Mouse (Mus musculus): ENCODE measurements at regions not wholly inside any gene's neighbourhood (a gene's known extent, or its start where the extent isn't known, plus 50 kb on each side); places are given as distances from the start of the nearest gene placed in this dataset.
A peak's percentile ranks its signal among the peaks of the same experiment; 100 is the strongest.

- peak; percentile 87 for ATAC-seq
These were observed 52.0 kb upstream of the Dynlrb2 start for GRCm38 (mm10) chr8:116452806-116453205.

- no peak for ATAC-seq
These were observed 53.4 kb upstream of the Dynlrb2 start for GRCm38 (mm10) chr8:116451397-116451796.

GRCm38 (mm10) chr8:116447452-116447851 is 57.3 kb upstream of the Dynlrb2 start:
- ATAC-seq = no peak

GRCm38 (mm10) chr8:116442827-116443226 is 61.9 kb upstream of the Dynlrb2 start:
- no peak for ATAC-seq

GRCm38 (mm10) chr8:116438895-116439294 is 65.9 kb upstream of the Dynlrb2 start:
- ATAC-seq = peak; percentile 72

- no peak for ATAC-seq
These were observed 69.3 kb upstream of the Dynlrb2 start for GRCm38 (mm10) chr8:116435268-116435980.

GRCm38 (mm10) chr8:116430051-116430450 is 74.7 kb upstream of the Dynlrb2 start:
- ATAC-seq = no peak

GRCm38 (mm10) chr8:116429649-116430048 is 75.1 kb upstream of the Dynlrb2 start:
- no peak for ATAC-seq

GRCm38 (mm10) chr8:116422826-116423225 is 81.9 kb upstream of the Dynlrb2 start:
- ATAC-seq = no peak

- no peak for ATAC-seq
These were observed 92.1 kb upstream of the Dynlrb2 start for GRCm38 (mm10) chr8:116412703-116413102.

GRCm38 (mm10) chr8:116410041-116410440 is 94.7 kb upstream of the Dynlrb2 start:
- no peak for ATAC-seq

GRCm38 (mm10) chr8:116409011-116409410 is 95.8 kb upstream of the Dynlrb2 start:
- ATAC-seq = no peak

- ATAC-seq = no peak
These were observed 100.2 kb upstream of the Dynlrb2 start for GRCm38 (mm10) chr8:116404571-116404970.

- ATAC-seq = no peak
These were observed 101.4 kb upstream of the Dynlrb2 start for GRCm38 (mm10) chr8:116403366-116403765.

GRCm38 (mm10) chr8:116399452-116399851 is 105.3 kb upstream of the Dynlrb2 start:
- no peak for ATAC-seq

GRCm38 (mm10) chr8:116398565-116399205 is 106.1 kb upstream of the Dynlrb2 start:
- no peak for ATAC-seq

- no peak for ATAC-seq
These were observed 119.4 kb upstream of the Dynlrb2 start for GRCm38 (mm10) chr8:116385193-116385955.

- no peak for ATAC-seq
These were observed 120.2 kb upstream of the Dynlrb2 start for GRCm38 (mm10) chr8:116384418-116385089.

GRCm38 (mm10) chr8:116383495-116384417 is 121.0 kb upstream of the Dynlrb2 start:
- ATAC-seq = no peak

GRCm38 (mm10) chr8:116383036-116383435 is 121.7 kb upstream of the Dynlrb2 start:
- no peak for ATAC-seq

- ATAC-seq = no peak
These were observed 124.2 kb upstream of the Dynlrb2 start for GRCm38 (mm10) chr8:116380601-116381000.

GRCm38 (mm10) chr8:116379851-116380250 is 124.9 kb upstream of the Dynlrb2 start:
- ATAC-seq = no peak

Measured in CD4-positive, CD25-positive, alpha-beta regulatory T cell, adult 4 months (primary cell).